Mouse (Mus musculus) CD4-positive, CD25-positive, alpha-beta regulatory T cell, adult 2 months (primary cell): Measurements from ENCODE around the gene Cfap73.

ENCODE experiments used
- DNase-seq: peaks from one replicate; pipeline ENCODE4 v3.0.0-alpha.2; 2012; ENCODE audit warnings: low read depth, low spot score

Cfap73 gene

DNA sequence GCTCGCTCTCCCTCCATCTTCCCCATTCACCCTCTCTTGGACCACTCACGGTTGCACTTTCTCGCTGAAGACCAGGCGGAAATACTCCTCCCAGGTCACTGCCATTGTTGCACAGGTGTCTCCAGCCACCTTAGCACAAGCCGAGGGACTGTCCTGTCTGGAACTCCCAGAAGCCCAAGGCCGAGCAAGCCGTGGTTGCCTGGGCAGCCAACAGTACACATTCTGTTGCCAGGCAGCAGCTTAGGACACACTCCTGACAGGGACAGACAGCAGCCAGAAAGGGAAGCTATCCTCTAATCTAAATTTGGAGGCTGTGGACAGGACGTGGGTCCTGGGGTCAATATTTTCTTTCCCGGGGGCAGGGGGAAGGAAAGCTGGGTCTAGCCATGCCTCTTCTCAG is at the start of gene Cfap73:
Cfap73 (minus strand) TSS at position 105 of the 400 bp plus-strand sequence.
- no peak for DNase-seq

DNA sequence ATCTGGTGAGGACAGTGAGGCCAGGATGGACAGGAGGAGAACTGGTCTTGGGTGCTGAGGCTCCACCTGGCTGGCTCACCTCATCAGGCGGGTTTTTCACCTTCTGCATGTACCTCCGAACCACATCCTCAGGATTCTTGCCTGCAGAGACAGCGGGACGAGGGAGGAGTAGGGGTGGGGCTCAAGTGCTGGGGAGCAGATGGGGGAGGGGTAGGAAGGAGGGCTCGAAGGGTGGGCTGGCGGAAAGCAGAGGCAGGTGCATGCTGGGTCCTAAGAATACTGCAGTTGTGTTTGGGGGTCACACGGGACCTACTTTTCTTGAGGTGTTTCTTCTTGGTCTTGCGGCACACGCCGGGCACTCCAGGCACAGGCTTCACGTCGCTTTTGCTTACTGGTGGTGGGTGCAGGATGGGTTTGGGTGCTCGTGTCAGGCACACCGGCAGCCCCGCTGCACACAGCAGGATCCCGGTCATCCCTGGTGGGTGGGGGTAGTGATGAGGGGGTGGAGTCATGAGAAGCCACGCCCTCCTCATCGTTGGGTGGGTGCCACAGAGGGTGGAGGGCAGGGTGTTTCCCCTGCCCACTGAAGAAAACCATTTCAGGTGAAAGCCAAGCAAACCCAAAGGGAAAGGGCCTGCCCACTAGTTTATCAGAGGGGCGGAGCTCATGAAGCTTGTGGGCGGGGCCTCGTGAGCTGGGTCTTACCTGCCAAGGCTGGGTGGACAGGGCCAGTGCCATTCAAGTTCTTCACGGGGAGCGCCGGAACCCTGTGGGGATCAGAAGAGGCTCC is 49.1 kb upstream of the Cfap73 start:
- peak; percentile 56 for DNase-seq

DNA sequence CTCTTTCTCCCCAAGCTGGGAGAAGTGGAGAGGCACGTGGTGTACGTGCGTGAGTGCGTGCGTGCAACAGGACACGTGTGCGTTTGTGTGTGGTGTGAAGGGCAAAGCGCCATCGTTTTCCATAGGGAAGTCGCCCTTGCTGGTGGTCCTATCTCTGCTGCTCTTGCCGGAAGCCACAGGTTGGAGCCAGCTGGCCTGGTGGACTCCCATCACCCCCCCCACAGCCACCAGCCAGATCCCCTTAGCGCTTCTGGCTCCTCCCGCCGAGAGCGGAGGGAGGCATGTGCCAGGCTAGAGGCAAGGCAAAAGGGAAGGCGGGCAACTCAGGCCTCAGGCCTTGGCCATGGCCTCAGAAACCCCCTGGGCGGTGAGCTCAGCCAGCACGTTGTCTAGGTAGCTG is 46.9 kb upstream of the Cfap73 start:
- no peak for DNase-seq

GRCm38 (mm10) chr5:120679676-120680555 is 45.9 kb upstream of the Cfap73 start:
- DNase-seq: peak; percentile 70

DNA sequence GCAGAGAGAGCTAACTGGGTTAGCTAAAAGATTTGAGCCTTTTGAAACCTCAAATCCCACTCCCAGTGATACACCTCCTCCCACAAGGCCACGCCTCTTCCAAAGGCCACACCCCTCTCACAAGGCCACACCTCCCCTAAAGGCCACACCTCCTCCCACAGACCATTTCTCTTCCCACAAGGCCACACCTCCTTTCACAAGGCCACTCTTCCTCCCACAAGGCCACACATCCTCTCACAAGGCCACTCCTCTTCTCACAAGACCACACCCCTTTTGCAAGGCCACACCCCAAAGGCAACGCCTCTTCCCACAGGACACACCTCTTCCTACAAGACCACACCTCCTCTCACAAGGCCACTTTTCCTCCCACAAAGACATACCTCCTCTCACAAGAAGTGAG is 43.5 kb upstream of the Cfap73 start:
- DNase-seq: peak; percentile 79

- peak; percentile 69 for DNase-seq
Measured at GRCm38 (mm10) chr5:120674229-120675145, 40.5 kb upstream of the Cfap73 start.

DNA sequence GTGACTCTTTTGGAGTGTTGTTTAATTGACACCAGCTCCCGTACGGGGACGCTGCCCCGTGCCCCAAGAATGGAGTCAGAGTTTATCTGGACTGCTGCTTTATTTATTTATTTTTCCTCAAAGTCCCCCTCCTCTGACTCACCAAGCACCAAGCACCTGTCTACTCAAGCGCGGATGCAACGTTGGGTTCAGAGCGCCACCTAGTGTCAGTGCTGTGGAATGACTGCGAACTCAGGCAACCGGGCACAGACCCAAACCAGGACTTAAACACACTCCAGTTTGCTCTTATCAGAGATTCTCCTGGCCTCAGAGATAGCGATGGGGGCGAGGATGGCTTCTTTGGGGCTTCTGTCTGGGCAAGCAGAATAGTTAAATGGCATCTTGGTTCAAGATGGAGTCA is 39.6 kb upstream of the Cfap73 start:
- peak; percentile 91 for DNase-seq

DNA sequence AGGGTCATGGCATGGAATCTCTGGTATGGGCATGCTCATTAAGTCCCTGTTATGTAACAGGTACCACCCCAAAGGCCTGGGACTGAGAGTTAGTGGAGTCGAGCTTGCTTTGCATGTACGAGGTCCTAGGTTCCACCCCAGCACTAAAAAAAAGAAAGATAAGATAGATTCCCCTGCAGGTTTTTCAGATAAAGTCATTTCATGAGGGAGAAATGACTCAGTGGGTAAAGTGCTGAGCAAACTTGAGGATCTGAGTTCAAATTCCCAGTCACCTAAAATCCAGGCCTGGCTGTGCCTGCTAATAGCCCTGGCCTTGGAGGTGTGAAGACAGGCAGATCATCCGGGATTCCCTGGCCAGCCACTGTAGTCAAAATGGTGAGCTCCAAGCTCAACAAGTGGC is 37.8 kb upstream of the Cfap73 start:
- no peak for DNase-seq

- no peak for DNase-seq
Measured at GRCm38 (mm10) chr5:120670132-120670531, 36.1 kb upstream of the Cfap73 start.

GRCm38 (mm10) chr5:120668761-120669160 is 34.7 kb upstream of the Cfap73 start:
- no peak for DNase-seq

GRCm38 (mm10) chr5:120664888-120665287 is 30.9 kb upstream of the Cfap73 start:
- DNase-seq: peak; percentile 60

- peak; percentile 56 for DNase-seq
Measured at GRCm38 (mm10) chr5:120660816-120661215, 26.8 kb upstream of the Cfap73 start.

DNA sequence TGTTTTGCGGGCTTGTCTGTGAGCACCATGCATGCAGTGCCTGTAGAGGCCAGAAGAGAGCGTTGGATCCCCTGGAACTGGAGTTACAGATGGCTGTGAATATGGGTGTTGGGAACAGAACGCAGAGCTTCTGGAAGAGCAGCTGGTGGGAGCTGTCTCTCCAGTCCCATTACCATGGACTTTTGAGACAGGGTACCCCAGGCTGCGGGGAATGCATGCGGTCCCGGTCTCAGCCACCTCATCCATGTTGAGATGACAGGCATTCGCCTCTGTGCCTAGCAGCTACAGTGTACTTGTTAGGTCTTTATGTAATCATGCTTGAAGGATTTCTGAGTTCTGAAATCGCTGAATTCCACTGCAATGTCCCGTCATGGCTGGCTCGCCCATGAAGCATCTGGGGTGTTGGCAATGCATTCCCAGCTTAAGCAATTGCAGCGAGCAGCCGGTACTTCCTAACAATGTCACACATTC is 22.3 kb upstream of the Cfap73 start:
- DNase-seq: no peak

DNA sequence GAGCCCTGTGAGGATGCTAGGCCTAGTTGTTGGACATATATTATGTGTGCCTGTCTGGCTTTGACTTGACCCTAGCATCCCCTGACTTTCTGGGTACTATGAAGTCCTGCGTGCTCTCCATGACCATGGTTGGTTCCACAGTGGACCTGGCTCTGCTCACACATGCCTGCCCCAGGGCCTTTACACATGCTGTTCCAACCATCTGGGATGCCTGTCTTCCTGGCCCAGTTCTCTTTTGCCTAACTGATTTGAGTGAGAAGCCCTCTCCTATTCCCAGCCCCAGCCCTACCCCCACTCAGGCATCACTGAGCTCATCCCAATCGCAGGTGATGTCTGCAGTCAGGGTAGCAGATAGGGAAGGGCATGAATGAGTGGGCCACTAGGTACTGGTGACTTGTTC is 19.8 kb upstream of the Cfap73 start:
- DNase-seq: no peak

DNA sequence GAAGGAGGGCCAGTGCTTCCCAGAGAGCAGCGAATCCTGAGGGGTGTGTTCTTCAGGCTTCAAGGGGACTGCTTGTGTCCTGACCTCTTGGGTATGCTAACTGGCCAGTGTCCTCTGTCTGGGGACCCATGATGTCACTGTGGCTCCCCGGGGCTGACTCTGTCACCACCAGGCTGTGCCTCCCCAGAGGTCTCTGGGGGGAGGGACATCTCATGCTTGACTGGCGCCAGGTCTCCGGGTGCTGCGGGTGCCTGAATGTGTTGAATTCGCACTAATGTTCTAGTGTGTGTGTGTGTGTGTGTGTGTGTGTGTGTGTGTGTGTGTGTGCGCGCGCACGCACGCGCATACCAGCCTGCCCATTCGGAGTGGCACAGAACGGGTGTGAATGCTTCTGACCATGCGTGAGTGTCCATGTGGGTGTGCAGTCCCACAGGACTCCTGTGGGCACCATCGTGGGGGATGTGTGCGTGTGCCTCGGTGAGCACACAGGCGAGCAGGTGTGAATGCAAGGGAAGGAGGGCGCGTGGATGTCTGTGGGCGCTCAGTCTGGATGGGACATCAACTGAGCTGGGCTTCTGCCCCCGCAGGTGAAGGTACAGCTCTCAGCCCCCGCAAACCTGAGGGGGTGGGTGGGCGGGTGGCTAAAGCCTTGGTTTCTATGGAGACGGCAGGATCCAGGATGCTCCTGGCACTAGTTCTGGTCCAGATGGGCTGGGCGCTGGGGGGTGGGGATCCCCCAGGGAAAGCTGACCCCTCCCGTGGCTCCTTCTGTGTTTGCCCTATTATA is 19.1 kb upstream of the Cfap73 start:
- no peak for DNase-seq

DNA sequence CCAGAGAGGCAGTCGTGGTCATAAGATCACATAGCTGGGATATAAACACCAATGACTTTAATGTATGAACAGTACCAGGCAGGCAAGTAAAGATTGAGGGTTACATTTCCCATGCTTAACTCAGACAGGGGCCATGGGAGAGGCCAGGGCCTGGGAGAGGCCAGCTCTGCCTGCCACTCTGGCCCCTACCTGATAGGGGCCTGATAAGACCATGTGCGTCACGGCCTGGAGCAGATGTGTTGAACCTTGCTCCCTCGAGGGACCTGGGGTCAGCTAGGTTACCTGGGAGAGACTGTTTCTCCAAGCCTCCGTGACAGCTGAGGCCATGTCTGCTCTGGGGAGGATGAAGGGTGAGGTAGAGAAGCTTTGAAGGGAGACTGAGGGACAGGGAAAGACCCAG is 17.2 kb upstream of the Cfap73 start:
- DNase-seq: no peak

DNA sequence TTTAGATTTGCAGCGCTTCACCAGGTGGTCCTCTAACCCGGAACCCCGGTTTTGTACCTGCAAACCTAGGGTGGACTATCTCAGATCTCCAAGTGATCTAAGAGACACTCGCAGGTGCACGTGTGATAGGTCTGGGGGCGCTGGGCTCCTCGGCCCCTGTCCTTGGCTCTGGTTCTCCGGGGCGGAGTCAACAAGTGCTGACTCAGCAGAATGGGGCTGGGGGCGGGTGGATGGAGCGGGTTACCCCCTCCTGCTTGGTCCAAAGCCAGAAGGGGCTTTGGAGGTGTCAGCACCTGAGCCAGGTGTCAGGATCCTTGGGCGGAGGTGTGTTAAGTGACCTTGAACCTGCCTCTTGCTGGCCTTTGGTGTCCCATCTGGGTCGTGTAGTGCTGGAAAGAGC is 15.9 kb upstream of the Cfap73 start:
- no peak for DNase-seq

GRCm38 (mm10) chr5:120649374-120649933 is 15.4 kb upstream of the Cfap73 start:
- DNase-seq: no peak

GRCm38 (mm10) chr5:120648569-120649373 is 14.7 kb upstream of the Cfap73 start, which contains the start of gene Rasal1:
Gene Rasal1, plus strand, starts transcription at chr5:120648812.
- peak; percentile 95 for DNase-seq
